39 mouse cellular contexts compared by ENCODE assay signal in genomic region chr11:98577776-98578175, GRCm38 (mm10). TPM values are rescaled to one million over a fixed set of nuclear protein-coding genes. Genes with fewer than 3 reads are reported as not detected.
A peak's percentile ranks its signal among the peaks of the same experiment; 100 is the strongest.
DNase-seq lines count a peak whose midpoint lies in the region; TF ChIP-seq lines count a peak whose summit lies in the region.
"Had no signal": no experiment of that assay in that cellular context is flagged by ENCODE, and none has a peak within 500 bp of the region (broad histone marks: within the 10 kb centered on the region; RNA-seq: fewer than 3 reads in every experiment).

No protein-coding gene starts in this region.

- no peak for TF ChIP-seq POLR2A in liver, adult 2 months (IDR thresholded peaks at IDR 0.05; ENCODE audit: extremely low read depth, insufficient read depth, low read length)

- no peak overlapping the region for H3K9ac ChIP-seq in liver, adult 2 months (ENCODE audit: low read depth, low read length)
- H3K9ac ChIP-seq: heart, embryonic 15.5 days; hindbrain, embryonic 12.5 days; limb, embryonic 13.5 days; midbrain, embryonic 12.5 days; neural tube, embryonic 12.5 days; stomach, embryonic 15.5 days had no signal

- no peak overlapping the region for H3K4me3 ChIP-seq in liver, adult 2 months (ENCODE audit: insufficient read depth, low read depth, low read length)
- H3K4me3 ChIP-seq: erythroblast, embryonic 14.5 days; heart, embryonic 10.5 days; heart, embryonic 15.5 days; hindbrain, embryonic 12.5 days; limb, embryonic 13.5 days; megakaryocyte, embryonic 14.5 days; midbrain, embryonic 12.5 days; myocyte; neural tube, embryonic 12.5 days; stomach, embryonic 15.5 days had no signal

- H3K36me3 ChIP-seq in liver, adult 2 months (ENCODE audit: control insufficient read depth, insufficient read depth, low read length) = peaks cover 4% of the 10 kb centered on the region; the same call in 1 of the 2 replicates

- no peak overlapping the region for H3K27ac ChIP-seq in liver, adult 2 months (replicated peaks; ENCODE audit: insufficient read depth, low read depth, low read length)
- H3K27ac ChIP-seq: heart, embryonic 10.5 days; heart, embryonic 15.5 days; hindbrain, embryonic 12.5 days; limb, embryonic 13.5 days; midbrain, embryonic 12.5 days; neural tube, embryonic 12.5 days; stomach, embryonic 15.5 days had no signal

- no peak for TF ChIP-seq CTCF in liver, adult 2 months (IDR thresholded peaks at IDR 0.05; ENCODE audit: low read depth, low read length)

- 14% methylated on average over 5 of the region's 5 CpGs for WGBS in liver, adult 2 months

- no peaks in the 10 kb centered on the region for H3K79me2 ChIP-seq in liver, adult 2 months (ENCODE audit: control insufficient read depth, insufficient read depth, low read length)

- H3K27me3 ChIP-seq in liver, adult 2 months (ENCODE audit: control insufficient read depth, insufficient read depth, low read length) = no peaks in the 10 kb centered on the region
- H3K27me3 ChIP-seq: heart, embryonic 15.5 days; limb, embryonic 13.5 days; megakaryocyte, embryonic 14.5 days; midbrain, embryonic 12.5 days; neural tube, embryonic 12.5 days; stomach, embryonic 15.5 days had no signal

- peak; percentile 75 for DNase-seq in adrenal gland, postnatal 14 days
- DNase-seq in adrenal gland, adult 8-10 months = no peak
- peak; percentile 81 for DNase-seq in liver, adult 2 months (ENCODE audit: extremely low read depth, low read depth, low spot score)
- DNase-seq in liver (no peak), adipocyte (ENCODE audit: low spot score) (peak; percentile 90)
- peak; percentile 26 for DNase-seq in Muller cell, postnatal 12 days (ENCODE audit: inconsistent ontology term)
- no peak for DNase-seq in kidney, postnatal 36 days
- no peak for DNase-seq in kidney, postnatal 14 days
- DNase-seq: cerebellum, adult 18-20 months; gastrocnemius, postnatal 10 days; heart, adult 11 months; kidney, postnatal 4 days; lung, adult 18-20 months; lung, postnatal 4 days; right cerebral cortex, postnatal 25 days had no signal

- peaks cover 20% of the 10 kb centered on the region for H3K4me1 ChIP-seq in liver, adult 2 months (ENCODE audit: control insufficient read depth, insufficient read depth, low read length)
- H3K4me1 ChIP-seq: hindbrain, embryonic 12.5 days; limb, embryonic 13.5 days; midbrain, embryonic 12.5 days; neural tube, embryonic 12.5 days; stomach, embryonic 15.5 days had no signal

RNA-seq across cellular contexts. Expression of gene Ormdl3, which starts 9.4 kb away (rescaled TPM):
- total RNA-seq in adrenal gland, postnatal 14 days (2021) = 141 and 150 TPM in 2 replicates
- total RNA-seq in adrenal gland, adult 8-10 months (2022) = 100 to 1,000 TPM; 102 to 147 (median 129) TPM
- total RNA-seq in liver, adult 2 months (2014; rRNA removed) = 48.3 and 62.0 TPM in 2 replicates
- polyA plus RNA-seq in liver, adult 2 months (2012; rRNA removed) = 119 and 166 TPM in 2 replicates

RNA-seq across cellular contexts. Expression of gene Lrrc3c, which starts 20.3 kb away (rescaled TPM):
- total RNA-seq in adrenal gland, postnatal 14 days (2021) = not detected in 2 replicates
- not detected for total RNA-seq in adrenal gland, adult 8-10 months (2022)
- total RNA-seq in liver, adult 2 months (2014; rRNA removed) = not detected in 2 replicates
- not detected in 2 replicates for polyA plus RNA-seq in liver, adult 2 months (2012; rRNA removed)
- total RNA-seq: gastrocnemius, postnatal 10 days; heart, postnatal 25 days; layer of hippocampus, adult 8-10 months; layer of hippocampus, postnatal 25 days; left cerebral cortex, adult 8-10 months; left cerebral cortex, postnatal 36 days; midbrain, postnatal 0 days had no signal
- polyA plus RNA-seq: CD4-positive, CD25-positive, alpha-beta regulatory T cell, adult 4 months; cortical plate, adult 2 months; embryonic facial prominence, embryonic 14.5 days; erythroblast, embryonic 14.5 days; forebrain, embryonic 11.5 days; forebrain, embryonic 16.5 days; heart, embryonic 10.5 days; heart, embryonic 15.5 days; hindbrain, embryonic 12.5 days; intestine, postnatal 0 days; kidney, embryonic 14.5 days; limb, embryonic 13.5 days; lung, postnatal 0 days; midbrain, embryonic 12.5 days; midbrain, postnatal 0 days; myocyte; neural tube, embryonic 12.5 days; stomach, embryonic 15.5 days had no signal

RNA-seq across cellular contexts. Expression of gene Zpbp2, which starts 26.9 kb away (rescaled TPM):
- not detected in 2 replicates for total RNA-seq in adrenal gland, postnatal 14 days (2021)
- total RNA-seq in adrenal gland, adult 8-10 months (2022) = 1 to 10 TPM in 1 of 4 experiments, under 1 TPM in 2, not detected in 1; 0.51 to 1.1 (median 0.74) TPM
- total RNA-seq in liver, adult 2 months (2014; rRNA removed) = 0.28 and 0.94 TPM in 2 replicates
- 0.09 TPM in 1 of 2 replicates, not detected in the other for polyA plus RNA-seq in liver, adult 2 months (2012; rRNA removed)
- total RNA-seq: gastrocnemius, postnatal 10 days; heart, postnatal 25 days; layer of hippocampus, postnatal 25 days; left cerebral cortex, adult 8-10 months; midbrain, postnatal 0 days had no signal
- polyA plus RNA-seq: embryonic facial prominence, embryonic 14.5 days; forebrain, embryonic 16.5 days; myocyte; neural tube, embryonic 12.5 days had no signal

RNA-seq across cellular contexts. Expression of gene Ikzf3, which starts 31.9 kb away (rescaled TPM):
- 3.3 and 14.3 TPM in 2 replicates for total RNA-seq in adrenal gland, postnatal 14 days (2021)
- 1 to 10 TPM in 1 of 4 experiments, under 1 TPM in 3; 0.49 to 1.0 (median 0.75) TPM for total RNA-seq in adrenal gland, adult 8-10 months (2022)
- 0.37 and 0.60 TPM in 2 replicates for total RNA-seq in liver, adult 2 months (2014; rRNA removed)
- 0.82 and 1.1 TPM in 2 replicates for polyA plus RNA-seq in liver, adult 2 months (2012; rRNA removed)
- total RNA-seq: layer of hippocampus, adult 8-10 months; left cerebral cortex, postnatal 36 days had no signal
- polyA plus RNA-seq: erythroblast, embryonic 14.5 days; forebrain, embryonic 16.5 days; hindbrain, embryonic 12.5 days; myocyte had no signal

RNA-seq across cellular contexts. Expression of gene Gm12355, which starts 47.7 kb away (rescaled TPM):
- 15.0 and 17.2 TPM in 2 replicates for total RNA-seq in adrenal gland, postnatal 14 days (2021)
- total RNA-seq in adrenal gland, adult 8-10 months (2022) = 10 to 100 TPM; 12.6 to 16.2 (median 14.5) TPM
- not detected in 2 replicates for total RNA-seq in liver, adult 2 months (2014; rRNA removed)
- polyA plus RNA-seq in liver, adult 2 months (2012; rRNA removed) = not detected in 2 replicates
- total RNA-seq: midbrain, postnatal 0 days had no signal
- polyA plus RNA-seq: erythroblast, embryonic 14.5 days had no signal

Comparison
In these comparisons a context has a peak if more than half of its experiments do, and no peak if none do; other contexts are left out.
1. DNase-seq: peak in adrenal gland, postnatal 14 days (single experiment), liver, adult 2 months (single experiment), Muller cell, postnatal 12 days (single experiment) and adipocyte (single experiment); none in adrenal gland, adult 8-10 months (single experiment), liver (single experiment), kidney, postnatal 36 days (0 of 2) and kidney, postnatal 14 days (single experiment).